Mouse (Mus musculus): ENCODE results near the gene Tceal9.
A peak's percentile ranks its signal among the peaks of the same experiment; 100 is the strongest.
"Not testable (repeated sequence)": the region's sequence is repeated elsewhere in the genome, so short reads cannot be mapped to it uniquely, and the experiment has no call there.

Tceal9 gene

GRCm38 (mm10) chrX:136244574-136245229 is at the start of gene Tceal9:
Tceal9 (plus strand) TSS chrX:136245079.
- peak; percentile 70 for DNase-seq (ENCODE audit: low spot score)

GRCm38 (mm10) chrX:136195193-136195944 is 49.5 kb upstream of the Tceal9 start:
- DNase-seq (ENCODE audit: low spot score) = no peak

- peak; percentile 5 for DNase-seq (ENCODE audit: low spot score)
Observed at GRCm38 (mm10) chrX:136196873-136197272, 48.0 kb upstream of the Tceal9 start.

GRCm38 (mm10) chrX:136203257-136203656 is 41.6 kb upstream of the Tceal9 start:
- DNase-seq (ENCODE audit: low spot score) = no peak

- DNase-seq (ENCODE audit: low spot score) = no peak
Observed at GRCm38 (mm10) chrX:136203664-136204066, 41.2 kb upstream of the Tceal9 start, which contains the start of gene Tceal5. Tceal5 (minus strand) TSS chrX:136203876.

GRCm38 (mm10) chrX:136204406-136204805 is 40.5 kb upstream of the Tceal9 start:
- DNase-seq (ENCODE audit: low spot score) = no peak

- DNase-seq (ENCODE audit: low spot score) = no peak
Observed at GRCm38 (mm10) chrX:136213396-136213795, 31.5 kb upstream of the Tceal9 start.

GRCm38 (mm10) chrX:136214729-136215677 is 29.9 kb upstream of the Tceal9 start, which contains the start of the genes Tceal7 and Bex1:
Tceal7 (plus strand) TSS chrX:136214779.
Bex1 (minus strand) TSS chrX:136215513.
- DNase-seq (ENCODE audit: low spot score) = not testable (repeated sequence)

- no peak for DNase-seq (ENCODE audit: low spot score)
Observed at GRCm38 (mm10) chrX:136216303-136216702, 28.6 kb upstream of the Tceal9 start.

- no peak for DNase-seq (ENCODE audit: low spot score)
Observed at GRCm38 (mm10) chrX:136223714-136224113, 21.2 kb upstream of the Tceal9 start.

- DNase-seq (ENCODE audit: low spot score) = peak; percentile 47
Observed at GRCm38 (mm10) chrX:136227768-136228167, 17.1 kb upstream of the Tceal9 start.

GRCm38 (mm10) chrX:136238118-136238517 is 6.8 kb upstream of the Tceal9 start:
- peak; percentile 29 for DNase-seq (ENCODE audit: low spot score)

- DNase-seq (ENCODE audit: low spot score) = no peak
Observed at GRCm38 (mm10) chrX:136243181-136243580, 1.7 kb upstream of the Tceal9 start.

- no peak for DNase-seq (ENCODE audit: low spot score)
Observed at GRCm38 (mm10) chrX:136245521-136246071, 717 bp downstream of the Tceal9 start.

GRCm38 (mm10) chrX:136248811-136249210 is 3.9 kb downstream of the Tceal9 start:
- DNase-seq (ENCODE audit: low spot score) = no peak

- no peak for DNase-seq (ENCODE audit: low spot score)
Observed at GRCm38 (mm10) chrX:136249671-136250070, 4.8 kb downstream of the Tceal9 start.

- DNase-seq (ENCODE audit: low spot score) = no peak
Observed at GRCm38 (mm10) chrX:136252023-136252729, 7.3 kb downstream of the Tceal9 start.

GRCm38 (mm10) chrX:136267720-136268119 is 22.8 kb downstream of the Tceal9 start:
- DNase-seq (ENCODE audit: low spot score) = no peak

- no peak for DNase-seq (ENCODE audit: low spot score)
Observed at GRCm38 (mm10) chrX:136268173-136268572, 23.3 kb downstream of the Tceal9 start.

- not testable (repeated sequence) for DNase-seq (ENCODE audit: low spot score)
Observed at GRCm38 (mm10) chrX:136269743-136270392, 25.0 kb downstream of the Tceal9 start, which contains the start of gene Bex3. Bex3 (plus strand) TSS chrX:136270253.

Measured in MN1 (cell line).